Mouse (Mus musculus): ENCODE measurements around the gene Rap1a.

Rap1a gene

DNA sequence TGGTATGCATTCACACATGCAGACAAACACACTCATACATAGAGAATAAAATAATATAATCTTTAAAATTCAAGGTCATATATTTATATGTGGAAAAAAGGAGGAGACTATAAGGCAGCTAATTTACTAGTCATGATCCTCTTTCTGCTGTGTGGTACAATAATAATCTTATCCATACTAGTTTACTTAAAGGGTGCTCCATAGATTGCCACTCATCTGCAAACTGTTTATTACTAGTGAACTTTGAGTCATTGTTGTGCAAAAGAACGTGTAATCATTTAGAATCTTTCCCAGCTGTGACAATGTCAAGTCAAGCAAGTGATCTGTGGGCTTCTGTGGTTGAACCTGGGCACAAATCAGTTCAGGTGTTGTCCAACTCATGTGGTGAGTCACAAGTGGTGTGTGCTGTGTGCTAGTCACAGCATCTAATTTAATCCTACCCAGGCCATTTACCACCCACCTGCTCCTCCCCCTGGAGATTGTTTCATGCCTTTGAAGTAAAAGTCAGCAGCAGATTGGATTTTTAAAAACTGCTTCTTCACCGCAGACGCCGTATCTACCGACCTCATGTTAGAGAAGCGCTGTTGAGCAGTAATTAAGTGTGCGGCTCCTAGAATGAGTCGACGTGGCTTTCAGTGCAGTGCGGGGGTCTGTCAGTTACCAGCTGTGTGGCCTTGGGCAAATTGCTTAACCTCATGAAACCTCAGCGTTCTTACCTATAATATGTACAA, 5.5 kb upstream of the Rap1a start:
- no peak for DNase-seq (ENCODE audit: low spot score)

DNA sequence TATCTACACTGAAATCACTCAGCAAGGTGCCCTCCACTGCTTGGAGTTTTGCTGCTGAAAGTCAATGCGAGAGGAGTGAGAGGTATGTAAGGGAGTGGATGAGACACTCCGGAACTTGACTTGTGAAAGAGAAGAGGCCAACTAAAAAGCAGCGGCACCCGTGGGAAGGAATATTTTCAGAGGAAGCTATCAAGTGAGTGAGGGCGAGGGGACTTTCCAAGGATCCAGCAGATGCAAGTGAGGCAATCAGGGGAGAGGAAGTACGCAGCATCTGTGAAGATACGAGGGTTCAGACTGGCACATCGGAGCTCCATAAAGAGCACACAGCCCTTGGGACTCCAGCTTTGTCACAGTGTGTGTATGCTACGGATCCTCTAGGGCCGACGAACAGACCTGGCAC, 2.5 kb upstream of the Rap1a start:
- no peak for DNase-seq (ENCODE audit: low spot score)

DNA sequence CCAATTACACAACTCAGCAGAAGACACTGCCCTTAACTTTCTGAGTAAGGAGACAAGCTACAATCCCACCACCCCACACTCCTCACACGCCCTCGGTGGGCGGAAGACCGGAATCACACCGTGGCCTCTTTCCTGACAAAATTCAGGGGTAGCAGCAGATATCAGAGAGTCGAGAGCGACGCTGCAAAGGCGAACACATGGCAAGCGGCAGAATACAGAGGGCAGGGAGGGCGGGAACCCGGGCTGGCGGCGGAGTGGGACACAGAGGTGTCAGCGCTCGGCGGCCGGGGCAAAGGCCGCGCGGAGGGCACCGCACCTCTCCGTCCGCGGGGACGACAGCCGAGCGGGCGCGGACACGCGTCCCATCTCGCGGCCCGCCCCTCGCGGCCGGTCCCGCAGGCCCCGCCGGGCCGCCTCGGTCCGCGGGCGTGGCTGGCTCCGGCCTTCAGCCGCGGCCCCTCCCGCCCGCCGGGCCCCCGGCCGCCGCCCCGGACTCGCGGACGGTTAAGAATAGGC, 403 bp downstream of the Rap1a start:
- DNase-seq (ENCODE audit: low spot score) = no peak

DNA sequence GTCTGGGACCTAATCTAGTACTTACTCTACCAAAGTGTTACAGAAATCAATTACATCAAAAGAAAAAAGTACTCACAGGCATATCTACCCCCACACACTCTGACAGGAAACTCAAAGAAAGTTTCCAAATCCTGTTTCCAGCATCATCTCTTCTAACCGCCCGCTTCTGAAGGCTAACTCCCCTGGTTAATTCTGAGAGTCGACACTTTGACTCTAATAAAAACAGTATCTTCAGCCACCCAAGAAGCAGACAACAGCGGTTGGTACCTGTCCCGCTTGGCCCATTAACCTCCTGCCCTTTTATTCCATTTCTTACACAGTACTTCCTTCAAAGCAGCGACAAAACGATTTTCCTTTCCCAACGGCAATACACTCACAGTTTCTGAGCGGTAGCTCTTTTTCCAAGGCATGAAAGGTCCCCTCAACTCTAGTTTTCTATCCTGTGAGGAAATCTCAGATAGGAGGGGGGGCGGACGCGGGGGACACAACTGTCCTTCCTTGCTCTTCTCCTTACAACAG, 921 bp downstream of the Rap1a start:
- DNase-seq (ENCODE audit: low spot score) = no peak

- no peak for DNase-seq (ENCODE audit: low spot score)
Measured at GRCm38 (mm10) chr3:105799375-105799774, 1.8 kb downstream of the Rap1a start.

- no peak for DNase-seq (ENCODE audit: low spot score)
Measured at GRCm38 (mm10) chr3:105798770-105799169, 2.4 kb downstream of the Rap1a start.

DNA sequence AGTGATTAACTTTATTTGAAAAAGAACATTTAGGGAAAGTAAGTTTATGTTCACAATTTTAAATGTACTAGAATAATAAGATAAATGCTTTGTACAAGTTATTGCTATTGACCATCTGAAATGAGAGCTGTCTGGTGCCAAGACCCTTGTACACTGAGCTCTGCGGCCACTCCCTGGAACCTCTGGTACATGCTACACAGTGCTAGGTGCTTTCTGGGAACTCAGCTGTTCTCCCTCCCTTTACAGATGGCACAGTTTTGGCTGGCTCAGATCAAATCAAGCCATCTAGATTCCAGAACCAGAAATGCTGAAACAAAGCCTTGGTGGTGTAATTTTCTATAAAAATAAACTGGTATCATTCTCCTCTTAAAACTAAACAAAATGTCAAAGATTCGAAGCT, 3.7 kb downstream of the Rap1a start:
- DNase-seq (ENCODE audit: low spot score) = no peak

DNA sequence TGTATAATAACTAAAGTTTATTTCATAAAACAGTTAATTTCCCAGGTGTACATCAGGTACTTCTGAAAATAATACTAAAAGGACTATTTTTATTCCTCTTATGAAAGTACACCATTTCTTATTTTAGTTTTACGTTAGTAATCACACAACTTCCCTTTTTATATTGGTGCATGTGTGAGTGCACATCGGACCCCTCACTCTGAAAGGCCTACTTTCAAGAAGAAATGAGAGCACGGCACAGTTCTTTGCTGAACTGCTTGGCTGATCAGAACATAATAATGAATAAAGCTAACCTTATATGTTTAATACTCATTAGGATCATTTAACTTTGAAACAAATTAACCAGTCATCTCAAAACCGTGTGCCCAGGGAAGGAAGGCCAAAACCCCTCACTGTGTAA, 4.4 kb downstream of the Rap1a start:
- DNase-seq (ENCODE audit: low spot score) = no peak

DNA sequence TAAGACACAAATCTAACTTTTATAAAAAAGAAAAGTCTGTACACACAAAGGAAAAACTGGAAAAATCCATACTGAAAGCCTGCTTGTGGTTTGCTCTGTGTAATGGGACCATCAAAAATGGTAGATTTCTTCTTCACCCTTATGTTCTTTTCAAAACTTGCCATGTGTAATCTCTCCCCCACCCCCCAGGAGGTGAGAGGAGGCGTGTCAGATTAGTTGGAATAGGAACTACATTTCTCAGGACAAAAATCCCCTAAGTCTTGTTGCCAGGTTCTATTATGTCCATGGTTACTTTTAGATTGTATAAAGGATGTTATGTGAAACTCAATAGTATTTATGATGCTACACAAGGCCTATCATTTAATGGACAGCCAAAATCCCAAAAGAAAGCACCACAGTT, 6.8 kb downstream of the Rap1a start:
- DNase-seq (ENCODE audit: low spot score) = no peak

DNA sequence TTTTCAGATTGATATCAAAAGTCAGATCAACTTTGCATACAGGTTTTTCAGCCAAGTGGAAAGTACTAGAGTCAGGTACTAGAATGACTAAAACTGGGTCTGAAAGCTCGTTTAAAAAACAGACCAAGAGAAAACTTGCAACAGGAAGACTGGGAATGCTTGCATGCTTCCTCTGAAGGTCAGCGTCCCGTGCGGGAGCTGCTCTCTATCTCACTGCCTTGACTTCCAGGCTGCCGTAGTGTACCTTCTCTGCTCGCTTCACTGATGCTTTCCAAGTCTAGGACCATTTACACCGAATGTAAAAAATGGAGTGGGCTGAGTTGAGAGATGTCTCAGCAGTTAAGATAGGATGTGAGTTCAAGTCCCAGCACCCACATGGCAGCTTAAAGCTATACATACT, 8.8 kb downstream of the Rap1a start:
- DNase-seq (ENCODE audit: low spot score) = no peak

DNA sequence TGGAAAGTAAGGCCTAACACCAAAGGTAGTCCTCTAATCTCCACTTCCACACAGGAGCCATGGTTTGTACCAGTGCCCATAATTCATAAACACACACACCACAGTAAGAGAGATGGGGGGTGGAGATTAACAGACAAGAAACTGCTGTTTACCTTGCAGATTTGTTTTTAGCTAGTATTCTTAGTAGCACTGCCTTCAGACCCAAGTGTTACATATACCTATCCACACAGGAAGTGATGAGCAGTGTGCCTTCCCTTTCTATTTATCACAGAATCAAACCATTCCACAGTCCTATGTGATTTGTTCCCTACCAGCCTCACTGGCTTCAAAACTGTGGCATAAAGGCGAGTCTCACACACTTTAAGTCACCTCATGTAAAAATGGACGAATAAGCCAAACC, 10.0 kb downstream of the Rap1a start:
- no peak for DNase-seq (ENCODE audit: low spot score)

DNA sequence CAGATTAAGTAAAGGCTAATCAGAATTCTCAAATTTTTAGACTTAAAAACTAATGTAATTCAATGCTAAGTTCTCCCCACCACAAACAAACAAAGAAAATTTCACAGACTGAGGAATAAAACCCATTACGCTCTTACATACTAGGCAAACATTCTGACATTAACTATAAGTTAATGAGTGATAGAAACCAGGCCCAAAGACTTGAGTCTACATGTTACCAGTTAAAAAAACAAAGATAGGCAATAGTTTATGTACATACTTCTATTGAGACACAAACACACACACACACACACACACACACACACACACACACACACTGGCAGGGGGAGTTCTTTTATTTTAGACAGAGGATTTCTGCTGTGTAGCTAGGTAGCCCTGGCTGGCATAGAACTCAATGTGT, 10.8 kb downstream of the Rap1a start:
- no peak for DNase-seq (ENCODE audit: low spot score)

DNA sequence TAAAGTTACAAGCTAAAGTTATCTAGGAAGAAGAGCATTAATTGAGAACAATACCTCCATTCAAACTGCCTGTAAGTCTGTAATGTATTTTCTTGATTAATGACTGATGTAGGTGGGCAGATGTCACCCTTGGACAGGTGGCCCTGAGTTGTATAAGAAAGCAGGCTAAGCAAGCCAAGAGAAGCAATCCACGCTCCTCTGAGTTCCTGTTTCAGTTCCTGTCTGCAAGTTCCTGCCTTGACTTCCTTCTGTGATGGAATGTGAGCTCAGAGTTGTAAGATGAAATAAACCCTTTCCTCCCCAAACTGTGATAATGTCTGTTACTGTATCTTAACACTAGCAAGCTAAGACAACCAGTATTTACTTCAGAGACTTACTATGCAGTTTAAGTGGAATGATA, 11.4 kb downstream of the Rap1a start:
- DNase-seq (ENCODE audit: low spot score) = no peak

- no peak for DNase-seq (ENCODE audit: low spot score)
Measured at GRCm38 (mm10) chr3:105787328-105787727, 13.8 kb downstream of the Rap1a start.

DNA sequence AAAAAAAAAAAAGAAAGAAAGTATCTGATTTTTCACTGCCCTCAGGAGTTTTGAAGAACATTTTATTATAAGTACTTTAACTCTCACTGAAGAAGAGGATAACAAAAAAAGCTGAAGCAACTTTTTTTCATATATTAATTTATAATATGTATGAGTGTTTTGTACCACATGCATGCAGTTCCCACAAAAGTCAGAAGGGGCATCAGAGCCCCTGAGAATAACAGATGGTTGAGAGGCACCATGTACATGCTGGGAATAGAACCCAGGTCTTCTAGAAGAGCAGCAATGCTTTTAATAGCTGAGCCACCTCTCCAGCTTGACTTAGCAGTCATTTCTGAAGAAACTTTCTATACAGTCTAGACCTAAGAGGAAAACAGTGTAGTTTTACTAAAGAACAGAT, 15.3 kb downstream of the Rap1a start:
- no peak for DNase-seq (ENCODE audit: low spot score)

GRCm38 (mm10) chr3:105783809-105784208, 17.3 kb downstream of the Rap1a start:
- DNase-seq (ENCODE audit: low spot score) = no peak

DNA sequence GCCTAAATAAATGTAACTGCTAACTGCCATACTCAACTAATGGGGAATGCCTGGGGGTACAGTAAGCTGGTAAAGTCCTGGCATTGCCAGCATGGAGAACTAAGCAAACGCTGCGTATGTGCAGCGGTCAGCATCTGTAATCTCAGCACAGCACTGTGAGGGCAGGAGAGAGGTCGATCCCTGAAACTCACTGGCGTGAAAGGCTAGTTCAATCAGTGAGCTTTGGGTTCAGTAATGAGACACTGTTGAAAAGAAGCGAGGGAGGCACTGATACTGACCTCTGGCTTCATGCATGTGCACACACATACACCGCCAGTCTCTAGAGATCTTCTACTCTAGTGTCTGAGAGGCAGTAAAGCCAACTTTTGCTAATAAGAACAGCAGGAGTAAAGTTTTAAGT, 18.7 kb downstream of the Rap1a start:
- no peak for DNase-seq (ENCODE audit: low spot score)

- DNase-seq (ENCODE audit: low spot score) = no peak
Measured at GRCm38 (mm10) chr3:105777997-105778396, 23.1 kb downstream of the Rap1a start.

GRCm38 (mm10) chr3:105774496-105774895, 26.6 kb downstream of the Rap1a start:
- no peak for DNase-seq (ENCODE audit: low spot score)

DNA sequence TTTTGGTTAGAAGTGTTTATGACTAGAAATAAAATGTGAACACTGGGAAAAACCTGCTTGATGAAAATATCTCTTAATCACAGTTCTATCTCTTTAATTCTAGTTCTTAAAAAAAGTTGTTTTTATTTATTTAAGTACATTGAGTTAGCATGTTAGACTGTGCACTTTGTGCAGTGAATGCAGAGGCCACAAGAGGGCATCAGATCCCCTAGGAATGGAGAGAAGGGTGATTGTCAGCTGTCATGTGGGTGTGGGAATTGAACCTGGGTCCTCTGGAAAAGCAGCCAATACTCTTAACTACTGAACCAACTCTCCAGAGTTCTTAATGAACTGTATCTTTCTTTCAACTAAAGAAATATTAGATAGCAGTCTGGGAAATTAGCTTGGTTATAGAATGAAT, 29.6 kb downstream of the Rap1a start:
- DNase-seq (ENCODE audit: low spot score) = no peak

DNA sequence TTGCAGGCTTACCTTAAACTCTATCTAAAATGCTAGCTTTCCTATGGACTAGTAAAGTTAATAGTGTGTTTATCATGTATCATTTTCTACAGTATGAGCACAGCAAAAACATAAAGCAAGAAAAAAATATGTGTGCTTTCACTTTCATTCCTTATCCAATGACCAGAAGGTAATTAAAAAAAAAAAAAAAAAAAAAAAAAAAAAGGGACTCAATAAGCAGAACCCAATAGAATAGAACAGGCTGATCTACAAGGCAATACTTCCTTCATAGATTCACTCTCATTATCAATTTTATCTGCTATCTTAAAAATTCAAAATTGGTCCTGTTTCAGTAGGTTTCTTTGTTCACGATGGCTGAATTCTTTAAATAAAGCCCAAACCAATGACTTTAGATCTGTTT, 30.3 kb downstream of the Rap1a start:
- no peak for DNase-seq (ENCODE audit: low spot score)

- no peak for DNase-seq (ENCODE audit: low spot score)
Measured at GRCm38 (mm10) chr3:105769380-105769779, 31.8 kb downstream of the Rap1a start.

GRCm38 (mm10) chr3:105768529-105768928, 32.6 kb downstream of the Rap1a start:
- no peak for DNase-seq (ENCODE audit: low spot score)

Data from layer of hippocampus, adult 9-10 months (tissue).